Mouse (Mus musculus) heart, adult 9 months (tissue): ENCODE measurements around the gene Zfp865.
"Not testable (repeated sequence)": the region's sequence is repeated elsewhere in the genome, so short reads cannot be mapped to it uniquely, and the experiment has no call there.

Source experiments
- DNase-seq, 2 experiments: peaks; one replicate each; pipeline ENCODE4 v3.0.0; 2022; ENCODE audit warnings: low spot score in 2 of 2

The Zfp865 gene

DNA sequence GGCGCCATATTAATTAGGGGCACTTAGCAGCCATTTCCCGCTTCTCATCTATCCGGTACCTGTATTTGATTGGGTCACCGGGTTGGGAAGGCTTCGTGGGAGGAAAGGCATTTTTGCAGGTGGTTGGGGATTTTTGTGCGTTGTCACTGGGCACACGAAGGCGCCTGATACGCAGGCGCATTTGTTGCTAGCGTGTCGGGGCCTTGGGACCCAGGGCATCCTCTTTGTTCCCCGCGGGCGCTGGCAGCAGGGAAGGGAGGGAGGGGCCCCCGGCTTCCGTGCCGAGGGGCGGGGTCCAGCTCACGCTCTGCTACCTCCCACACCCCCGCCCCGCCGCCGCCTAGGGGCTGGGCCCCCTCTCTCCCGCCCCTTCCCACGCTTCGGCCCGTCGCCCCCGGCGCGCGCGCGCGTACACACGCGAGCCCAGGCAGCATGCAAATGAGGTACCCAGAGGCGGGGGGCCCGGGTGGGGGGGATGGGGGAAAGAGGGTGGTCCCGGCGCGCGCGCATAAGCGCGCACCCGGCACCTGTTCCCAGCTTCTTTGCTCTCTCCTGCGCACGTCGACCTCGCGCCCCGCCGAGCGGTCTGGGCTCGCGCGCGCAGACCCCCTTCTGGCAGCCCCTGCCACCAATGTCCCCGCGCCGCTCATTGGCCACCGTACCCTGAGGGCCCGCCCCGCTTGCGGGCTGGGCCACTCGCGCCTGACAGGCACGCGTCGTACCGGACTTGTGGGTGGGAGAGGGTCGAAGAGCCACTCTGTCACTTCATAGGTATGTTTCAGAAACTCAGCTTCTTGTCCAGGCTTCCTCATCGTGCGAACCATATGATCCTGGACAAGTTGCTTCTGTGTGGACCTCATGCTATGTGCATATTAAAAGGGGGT is 4.8 kb upstream of the Zfp865 start, which contains the start of gene Gm44973:
Gm44973 (plus strand) TSS at position 379 of the 884 bp plus-strand sequence.
- peak; percentile 93 to 96 for DNase-seq

GRCm38 (mm10) chr7:5016057-5016456 is 4.1 kb upstream of the Zfp865 start:
- DNase-seq: no peak

DNA sequence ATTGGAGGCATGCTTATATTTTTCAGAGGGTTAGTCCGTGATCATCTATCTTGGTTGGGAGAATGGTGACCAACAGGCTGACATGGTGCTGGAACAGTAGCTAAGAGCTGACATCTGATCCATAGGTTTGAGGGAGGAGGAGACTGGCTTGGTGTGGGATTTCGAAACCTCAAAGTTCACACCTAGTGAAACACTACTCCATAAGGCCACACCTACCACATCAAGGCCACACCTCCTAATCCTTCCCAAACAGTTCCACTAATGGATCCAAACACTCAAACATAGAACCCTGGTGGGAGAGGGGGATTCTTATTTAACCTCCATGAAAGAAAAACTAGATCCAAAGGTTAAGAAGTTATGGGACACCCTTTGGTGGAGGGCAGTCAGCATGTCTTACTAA is 3.3 kb upstream of the Zfp865 start:
- DNase-seq: no peak

DNA sequence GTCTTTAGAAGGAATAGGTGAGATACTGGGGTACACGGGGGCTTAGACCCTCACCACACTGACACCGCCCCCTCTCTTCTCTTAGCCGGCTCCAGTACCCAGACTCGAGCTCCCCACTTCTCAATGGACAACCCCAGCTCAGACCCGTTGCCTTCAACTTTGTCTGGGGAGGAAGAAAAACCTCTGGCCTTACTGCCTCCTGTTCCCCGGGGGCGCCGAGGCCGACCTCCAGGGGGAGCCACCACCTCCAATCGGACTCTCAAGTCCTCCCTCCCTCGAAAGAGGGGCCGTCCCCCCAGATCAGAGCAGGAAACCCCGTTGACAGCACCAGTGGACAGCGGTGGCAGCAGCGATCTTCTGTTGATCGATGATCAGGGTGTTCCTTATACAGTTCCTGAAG is 2.8 kb upstream of the Zfp865 start:
- DNase-seq: no peak

GRCm38 (mm10) chr7:5017931-5018330 is 2.2 kb upstream of the Zfp865 start:
- no peak for DNase-seq

DNA sequence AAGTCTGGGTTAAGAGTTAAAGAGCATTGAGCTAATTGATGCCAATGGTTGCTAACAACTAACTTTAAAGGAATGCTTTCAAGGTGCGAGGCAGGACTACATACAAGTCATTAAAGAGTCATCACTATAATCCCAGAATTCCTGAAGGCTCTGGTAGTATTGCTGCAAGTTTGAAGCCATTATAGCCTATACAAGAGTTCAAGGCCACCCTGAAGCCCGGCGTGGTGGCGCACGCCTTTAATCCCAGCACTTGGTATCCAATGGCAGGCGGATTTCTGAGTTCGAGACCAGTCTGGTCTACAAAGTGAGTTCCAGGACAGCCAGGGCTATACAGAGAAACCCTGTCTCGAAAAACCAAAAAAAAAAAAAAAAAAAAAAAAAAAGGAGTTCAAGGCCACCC is 600 bp upstream of the Zfp865 start:
- not testable (repeated sequence) for DNase-seq

- DNase-seq: no peak
Measured at GRCm38 (mm10) chr7:5020685-5021084, 509 bp downstream of the Zfp865 start.

DNA sequence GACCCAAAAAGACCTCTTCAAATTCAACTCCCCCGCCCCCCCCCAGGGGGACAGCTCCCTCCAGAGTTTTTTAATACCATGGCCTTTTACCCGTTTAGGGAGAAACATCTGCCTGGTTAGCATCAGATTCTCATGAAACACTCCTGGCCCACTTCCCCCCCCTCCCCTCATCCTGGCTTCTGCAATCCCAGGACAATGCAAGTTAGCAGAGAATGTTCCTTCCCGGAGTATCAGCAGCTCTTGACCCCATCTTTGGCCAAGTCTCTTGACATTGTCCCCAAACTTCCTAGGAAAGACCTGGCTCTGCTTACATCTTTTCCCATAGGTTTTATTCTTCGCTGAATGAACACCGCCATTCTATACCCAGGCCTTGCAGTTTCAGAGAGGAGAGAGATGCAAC is 1.0 kb downstream of the Zfp865 start:
- DNase-seq: no peak

- DNase-seq: no peak
Measured at GRCm38 (mm10) chr7:5029543-5029942, 9.4 kb downstream of the Zfp865 start.

GRCm38 (mm10) chr7:5029946-5030345 is 9.8 kb downstream of the Zfp865 start:
- no peak for DNase-seq

GRCm38 (mm10) chr7:5030554-5031275 is 10.5 kb downstream of the Zfp865 start:
- no peak for DNase-seq

- DNase-seq: no peak
Measured at GRCm38 (mm10) chr7:5031496-5031895, 11.3 kb downstream of the Zfp865 start.

DNA sequence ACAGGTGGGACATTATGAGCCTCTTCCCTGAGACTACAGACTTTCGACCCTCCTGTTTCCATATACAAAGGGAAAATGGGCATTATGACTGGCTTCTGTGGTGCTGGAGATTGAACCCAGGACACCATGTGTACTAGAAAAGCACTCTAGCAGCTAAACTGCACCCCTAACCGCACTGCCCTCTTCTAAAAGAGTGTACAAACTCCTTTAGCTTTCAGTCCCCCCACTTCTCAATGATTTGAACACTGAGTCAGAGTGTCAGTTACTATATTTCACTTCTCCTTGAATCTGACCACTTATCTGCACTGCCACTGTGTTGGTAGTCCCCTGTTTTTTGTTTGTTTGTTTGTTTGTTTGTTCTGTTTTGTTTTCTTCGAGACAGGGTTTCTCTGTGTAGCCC is 13.6 kb downstream of the Zfp865 start, which contains the start of gene 4632433K11Rik:
4632433K11Rik (plus strand) TSS at position 301 of the 400 bp plus-strand sequence.
- no peak for DNase-seq

- no peak for DNase-seq
Measured at GRCm38 (mm10) chr7:5035628-5036027, 15.5 kb downstream of the Zfp865 start.

DNA sequence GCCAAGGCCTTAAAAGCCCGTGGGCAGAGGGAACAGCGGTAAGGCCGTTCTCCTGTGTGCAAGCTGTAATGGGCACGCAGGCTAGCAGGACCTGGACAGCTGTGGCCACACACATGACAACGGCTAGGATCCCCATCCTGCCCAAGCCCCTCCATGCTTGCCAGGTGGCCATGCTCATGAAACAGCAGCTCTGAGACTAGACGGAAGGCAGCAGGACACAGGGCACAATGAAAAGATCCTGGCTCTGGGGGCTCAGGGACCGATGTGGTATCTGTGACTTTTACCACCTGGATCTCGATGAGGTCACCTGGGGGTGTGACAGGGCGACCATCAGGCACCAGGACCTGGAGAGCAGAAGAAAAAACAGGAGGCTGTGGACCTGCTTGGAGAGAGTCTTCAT is 16.0 kb downstream of the Zfp865 start:
- DNase-seq: no peak

GRCm38 (mm10) chr7:5037026-5037425 is 16.9 kb downstream of the Zfp865 start:
- no peak for DNase-seq

DNA sequence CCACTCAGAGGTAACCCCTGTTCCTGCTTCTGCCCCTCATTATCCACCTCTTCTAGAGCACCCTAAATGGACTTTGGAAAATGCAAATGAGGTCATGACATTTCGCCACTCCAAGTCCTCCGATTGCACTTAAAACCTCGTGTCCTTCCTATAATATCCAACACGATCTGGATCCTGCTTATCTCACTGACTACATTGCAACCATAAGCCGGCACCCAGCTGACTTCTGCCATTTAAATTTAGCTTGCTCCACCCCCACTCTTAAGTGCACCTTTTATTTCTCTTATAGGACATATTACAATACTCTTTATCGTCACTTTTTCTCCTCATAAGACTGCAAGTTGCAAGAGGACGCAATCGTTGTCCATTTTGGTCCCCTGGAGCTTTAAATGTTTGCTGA is 17.3 kb downstream of the Zfp865 start:
- DNase-seq: no peak

DNA sequence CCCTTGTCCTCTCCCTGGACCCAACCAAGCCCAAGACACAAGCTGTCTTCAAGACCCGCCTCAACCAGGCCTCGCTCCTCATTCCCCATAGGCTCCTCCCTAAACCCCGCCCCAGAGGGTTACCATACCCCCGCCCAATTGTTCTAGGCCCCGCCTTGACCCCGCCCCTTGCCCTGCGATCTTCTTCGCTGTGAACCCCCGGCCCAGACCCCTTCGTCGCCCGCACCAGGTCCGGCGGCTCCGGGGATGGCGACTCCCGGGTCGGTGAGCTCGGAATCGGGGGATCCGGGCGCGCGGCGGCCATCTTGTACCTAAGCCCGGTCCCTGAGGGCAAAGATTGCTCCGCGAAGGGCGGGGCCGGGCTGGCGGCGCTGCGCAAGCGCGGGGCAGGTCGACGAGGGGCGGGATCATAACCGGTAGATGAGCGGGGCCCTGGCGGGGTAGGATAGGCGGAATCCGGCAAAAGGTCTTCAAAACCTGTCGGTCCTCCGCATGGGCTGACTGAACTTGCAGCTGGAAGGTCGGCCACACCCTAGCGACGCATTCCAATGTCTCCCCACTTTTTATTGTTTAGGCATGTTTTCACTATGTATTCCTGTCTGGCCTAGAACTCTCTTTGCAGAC is 18.0 kb downstream of the Zfp865 start, which contains the start of gene Zfp784:
Zfp784 (minus strand) TSS at position 338 of the 624 bp plus-strand sequence.
- peak; percentile 96 for DNase-seq

- DNase-seq: no peak
Measured at GRCm38 (mm10) chr7:5038940-5039339, 18.8 kb downstream of the Zfp865 start.

DNA sequence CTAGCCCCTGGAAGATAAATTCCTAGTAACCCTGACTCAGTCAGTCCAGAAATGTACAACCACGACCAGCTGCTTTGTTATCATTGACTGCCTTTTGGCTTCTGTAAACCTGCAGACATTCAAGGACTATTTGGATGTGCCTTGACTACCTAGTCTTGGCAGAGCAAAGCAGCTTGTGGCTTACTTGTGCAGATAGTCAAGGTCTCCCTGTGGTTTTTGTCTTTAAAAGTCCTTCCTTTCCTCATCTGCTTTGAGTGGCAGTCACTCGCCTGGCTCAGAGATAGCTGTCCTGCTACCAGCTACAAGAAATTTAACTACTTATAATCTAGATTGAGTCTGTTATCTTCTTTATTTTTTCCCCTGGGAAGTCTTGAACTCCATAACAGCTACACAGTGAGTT is 24.8 kb downstream of the Zfp865 start:
- no peak for DNase-seq

DNA sequence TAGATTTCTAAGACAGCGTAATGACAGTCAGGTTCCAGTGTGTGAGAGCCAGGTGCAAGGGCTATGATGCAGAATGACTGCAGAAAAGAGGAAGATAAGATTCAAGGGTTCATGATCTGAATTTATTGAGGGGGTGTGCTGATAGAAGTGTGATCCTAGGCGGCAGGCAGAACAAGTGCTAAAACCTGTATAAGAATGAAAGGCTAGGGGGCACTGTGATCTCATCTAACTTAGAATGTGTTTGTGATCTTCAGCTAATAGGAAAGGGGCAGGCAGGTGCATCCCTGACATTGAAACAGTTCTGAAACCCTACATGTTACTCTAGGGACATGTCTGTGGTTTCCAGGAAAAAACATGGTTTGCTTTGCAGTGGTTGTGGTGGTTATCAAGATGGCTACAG is 25.9 kb downstream of the Zfp865 start:
- DNase-seq: no peak

DNA sequence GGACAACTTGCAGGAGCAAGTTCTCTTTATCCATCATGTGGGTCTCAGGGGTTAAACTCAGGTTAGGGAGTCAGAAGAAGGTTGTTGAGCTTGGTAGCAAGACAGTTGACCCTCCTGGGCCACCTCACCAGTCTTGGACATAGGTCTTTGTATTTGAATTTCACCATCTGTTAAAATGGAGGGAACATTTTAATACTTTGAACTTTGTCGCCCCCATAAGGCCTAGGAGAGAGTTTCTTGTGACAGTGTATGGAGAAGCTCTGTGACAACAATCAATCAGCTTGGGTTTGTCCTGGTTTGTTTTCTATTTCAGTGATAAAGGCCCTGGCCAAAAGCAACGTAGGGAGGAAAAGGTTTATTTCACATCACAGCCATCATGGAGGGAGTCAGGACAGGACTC is 27.1 kb downstream of the Zfp865 start:
- DNase-seq: peak in 1 of 2 experiments; percentile 40
